Mouse (Mus musculus) midbrain, postnatal 0 days (tissue): ENCODE measurements at regions not wholly inside any gene's neighbourhood (a gene's known extent, or its start where the extent isn't known, plus 50 kb on each side); places are given as distances from the start of the nearest gene placed in this dataset.

Experiments used
- ATAC-seq: fragments of 200-750 bp; cut with Nextera tagmentation; 2 replicates; pipeline ENCODE4 v1.8.0; 2017; ENCODE audit warnings: moderate number of reproducible peaks, mild to moderate bottlenecking, moderate TSS enrichment, moderate library complexity; ENCODE audit not compliant: low FRiP score
- DNase-seq: peaks from one replicate; pipeline ENCODE4 v3.0.0-alpha.2; 2015; ENCODE audit warnings: low spot score
- H3K27ac ChIP-seq: fragments of 300-500 bp; sonication (generic); 2 replicates; pipeline ENCODE4 v1.5.1; 2014; ENCODE audit warnings: low read depth, mild to moderate bottlenecking, low read length, mixed read lengths
- H3K27me3 ChIP-seq: fragments of 300-500 bp; sonication (generic); 2 replicates; pipeline ENCODE4 v1.6.1; 2014; ENCODE audit warnings: low read length, control low read depth, mixed read lengths; ENCODE audit not compliant: insufficient read depth
- H3K36me3 ChIP-seq: fragments of 300-500 bp; sonication (generic); 2 replicates; pipeline ENCODE4 v1.6.1; 2014; ENCODE audit warnings: low read length, control low read depth, mixed read lengths; ENCODE audit not compliant: insufficient read depth
- H3K4me1 ChIP-seq: fragments of 300-500 bp; sonication (generic); 2 replicates; pipeline ENCODE4 v1.6.1; 2014; ENCODE audit warnings: mild to moderate bottlenecking, control low read depth, antibody characterized with exemption, low read length, mixed read lengths; ENCODE audit not compliant: insufficient read depth
- H3K4me2 ChIP-seq: fragments of 300-500 bp; sonication (generic); 2 replicates; pipeline ENCODE4 v1.6.1; 2014; ENCODE audit warnings: low read depth, mild to moderate bottlenecking, low read length, mixed read lengths; ENCODE audit not compliant: poor library complexity, severe bottlenecking
- H3K4me3 ChIP-seq: fragments of 300-500 bp; sonication (generic); 2 replicates; pipeline ENCODE4 v1.5.1; 2014; ENCODE audit warnings: low read depth, mild to moderate bottlenecking, low read length, moderate library complexity
- H3K9ac ChIP-seq: fragments of 300-500 bp; sonication (generic); replicated peaks from 2 replicates; pipeline ENCODE4 v1.6.1; 2014; ENCODE audit warnings: mild to moderate bottlenecking, low read length, moderate library complexity, mixed read lengths; ENCODE audit not compliant: poor library complexity, severe bottlenecking
- H3K9me3 ChIP-seq: fragments of 300-500 bp; sonication (generic); 2 replicates; pipeline ENCODE4 v1.6.1; 2016; ENCODE audit warnings: low read length, control low read depth
- CTCF ChIP-seq: IDR thresholded peaks from 2 replicates; pipeline ENCODE4 v1.5.1; 2016; ENCODE audit warnings: antibody characterized with exemption, mild to moderate bottlenecking
- WGBS: fragments of 180-500 bp; shearing (Covaris S2); extraction: QIAGEN DNeasy Blood & Tissue Kit; methylation state at CpG from one replicate; pipeline ENCODE4 v1.1.7; 2014; 5-methylcytosine and 5-hydroxymethylcytosine counted together

DNA sequence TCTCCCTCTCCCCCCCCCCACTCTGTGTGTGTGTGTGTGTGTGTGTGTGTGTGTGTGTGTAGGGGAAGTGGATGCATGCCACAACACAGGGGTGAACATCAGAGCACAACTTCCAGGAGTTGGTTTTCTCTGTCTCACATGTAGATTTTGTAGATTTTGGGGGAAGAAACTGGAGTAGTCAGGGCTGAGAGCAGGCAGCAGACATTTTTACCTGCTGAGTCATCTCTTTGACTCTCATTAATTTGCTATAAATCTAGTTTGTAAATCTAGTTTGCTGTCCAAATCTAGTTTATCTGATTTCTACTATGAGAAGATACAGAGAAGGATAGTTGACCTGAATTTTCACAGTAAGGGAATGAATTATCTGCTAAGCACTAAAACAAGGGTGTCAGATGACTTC is 250.1 kb downstream of the Clic5 start:
- Histone ChIP-seq H3K4me1 (no peaks in the 10 kb centered on the region), H3K36me3 (no peaks in the 10 kb centered on the region), H3K9me3 (no peaks in the 10 kb centered on the region), H3K27me3 (no peaks in the 10 kb centered on the region), H3K9ac (no peak overlapping the region), H3K4me2 (no peak overlapping the region), H3K4me3 (no peak overlapping the region), H3K27ac (no peak overlapping the region)
- no peak for DNase-seq
- no peak for TF ChIP-seq CTCF
- no peak for ATAC-seq

DNA sequence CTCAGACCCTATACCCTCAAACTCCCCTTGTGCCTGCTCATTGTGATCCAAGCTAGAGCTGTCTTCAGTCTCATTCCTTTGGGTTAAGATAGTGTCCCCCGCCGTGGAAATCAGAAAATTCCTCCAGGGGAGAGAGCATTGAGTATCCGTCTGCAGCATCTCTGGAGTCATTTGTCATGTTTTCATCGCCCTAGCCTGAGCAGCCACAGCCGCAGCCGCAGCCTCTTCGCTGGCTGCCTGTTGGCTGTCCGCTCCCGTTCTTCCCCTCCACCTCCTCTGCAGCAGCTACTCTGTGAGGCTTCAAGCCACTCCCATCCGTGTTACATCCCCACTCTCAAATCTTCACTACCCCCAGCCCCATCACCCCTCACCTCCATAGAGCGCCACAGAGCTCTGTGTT is 255.1 kb downstream of the Clic5 start:
- Histone ChIP-seq H3K9me3 (no peaks in the 10 kb centered on the region), H3K27me3 (no peaks in the 10 kb centered on the region), H3K4me3 (no peak overlapping the region), H3K4me1 (no peaks in the 10 kb centered on the region), H3K4me2 (no peak overlapping the region), H3K9ac (no peak overlapping the region), H3K27ac (no peak overlapping the region), H3K36me3 (no peaks in the 10 kb centered on the region)
- ATAC-seq (no peak), DNase-seq (no peak)
- TF ChIP-seq CTCF, result no peak
- 80% methylated on average over 11 of the region's 11 CpGs for WGBS

DNA sequence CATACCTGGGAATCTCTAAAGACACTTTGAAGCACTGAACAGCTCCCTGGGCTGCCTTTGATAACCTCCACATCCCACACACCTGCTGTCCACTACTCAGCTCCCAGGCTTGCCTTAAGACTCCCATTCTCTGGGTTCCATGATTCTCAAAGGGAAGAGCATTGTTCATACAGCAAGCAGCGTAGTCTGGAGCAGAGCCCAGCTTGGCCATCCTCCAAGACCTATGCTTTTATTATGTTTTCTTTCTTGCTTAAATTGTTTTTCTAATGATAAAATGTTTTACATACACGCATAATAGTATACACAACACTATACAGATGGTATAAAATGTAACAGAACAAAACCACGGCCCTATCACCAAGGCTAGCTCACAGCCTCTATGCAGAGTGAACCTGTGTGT is 257.0 kb downstream of the Clic5 start:
- H3K27me3 ChIP-seq, result no peaks in the 10 kb centered on the region
- DNase-seq, result no peak

More for the DNA sequence above, 257.0 kb downstream of the Clic5 start:
- 79% methylated on average over 3 of the region's 3 CpGs for WGBS
- H3K9ac ChIP-seq, result no peak overlapping the region
- H3K4me2 ChIP-seq, result no peak overlapping the region
- H3K27ac ChIP-seq, result no peak overlapping the region
- no peak for ATAC-seq
- H3K4me3 ChIP-seq, result no peak overlapping the region
- TF ChIP-seq CTCF, result no peak
- no peaks in the 10 kb centered on the region for H3K36me3 ChIP-seq
- no peaks in the 10 kb centered on the region for H3K4me1 ChIP-seq
- H3K9me3 ChIP-seq, result no peaks in the 10 kb centered on the region
